Mouse (Mus musculus) stomach, postnatal 0 days (tissue): Measurements from ENCODE around the gene Grpr. TPM values are rescaled to one million over a fixed set of nuclear protein-coding genes. Genes with fewer than 3 reads are reported as not detected.

Experiments used
- ATAC-seq: fragments of 200-750 bp; cut with Nextera tagmentation; 2 replicates; pipeline ENCODE4 v1.8.0; 2017; ENCODE audit not compliant: low FRiP score, low TSS enrichment
- DNase-seq: peaks from one replicate; pipeline ENCODE4 v3.0.0-alpha.2; 2016; ENCODE audit warnings: low spot score
- H3K27ac ChIP-seq: fragments of 300-500 bp; sonication (generic); replicated peaks from 2 replicates; pipeline ENCODE4 v1.5.1; 2014; ENCODE audit warnings: mild to moderate bottlenecking, control low read depth
- H3K27me3 ChIP-seq: fragments of 300-500 bp; sonication (generic); 2 replicates; pipeline ENCODE4 v1.6.1; 2014; ENCODE audit warnings: low read length; ENCODE audit not compliant: control insufficient read depth, insufficient read depth
- H3K36me3 ChIP-seq: fragments of 300-500 bp; sonication (generic); 2 replicates; pipeline ENCODE4 v1.6.1; 2014; ENCODE audit warnings: low read length, mixed read lengths; ENCODE audit not compliant: control insufficient read depth, insufficient read depth
- H3K4me1 ChIP-seq: fragments of 300-500 bp; sonication (generic); replicated peaks from 2 replicates; pipeline ENCODE4 v1.6.1; 2014; ENCODE audit warnings: antibody characterized with exemption; ENCODE audit not compliant: control insufficient read depth, insufficient read depth
- H3K4me2 ChIP-seq: fragments of 300-500 bp; sonication (generic); replicated peaks from 2 replicates; pipeline ENCODE4 v1.6.1; 2014; ENCODE audit warnings: low read depth, mild to moderate bottlenecking, control low read depth, moderate library complexity
- H3K4me3 ChIP-seq: fragments of 300-500 bp; sonication (generic); 2 replicates; pipeline ENCODE4 v1.5.1; 2014; ENCODE audit warnings: low read depth, low read length, control low read depth
- H3K9ac ChIP-seq: fragments of 300-500 bp; sonication (generic); 2 replicates; pipeline ENCODE4 v1.6.1; 2014; ENCODE audit warnings: mild to moderate bottlenecking, low read length, control low read depth, mixed read lengths
- H3K9me3 ChIP-seq: fragments of 300-500 bp; sonication (generic); 2 replicates; pipeline ENCODE4 v1.6.1; 2016; ENCODE audit warnings: low read length; ENCODE audit not compliant: control insufficient read depth
- CTCF ChIP-seq: IDR thresholded peaks from 2 replicates; pipeline ENCODE4 v1.5.1; 2016; ENCODE audit warnings: antibody characterized with exemption, low read depth, mild to moderate bottlenecking, moderate library complexity
- EP300 ChIP-seq: optimal IDR thresholded peaks from 2 replicates; pipeline ENCODE3; 2016; ENCODE audit warnings: antibody characterized with exemption
- WGBS: fragments of 180-500 bp; shearing (Covaris S2); extraction: QIAGEN DNeasy Blood & Tissue Kit; methylation state at CpG from one replicate; pipeline ENCODE4 v1.1.7; 2014; 5-methylcytosine and 5-hydroxymethylcytosine counted together
- polyA plus RNA-seq: library from polyadenylated mRNA; unstranded; fragments of >200 nt; fragmentation: Nextera tagmentation; extraction: Ambion mirVana; gene quantifications from 2 replicates; pipeline ENCODE4 v1.2.1, GENCODE M21; 2015

Gene Grpr
- 0.46 and 0.59 TPM in 2 replicates for polyA plus RNA-seq

DNA sequence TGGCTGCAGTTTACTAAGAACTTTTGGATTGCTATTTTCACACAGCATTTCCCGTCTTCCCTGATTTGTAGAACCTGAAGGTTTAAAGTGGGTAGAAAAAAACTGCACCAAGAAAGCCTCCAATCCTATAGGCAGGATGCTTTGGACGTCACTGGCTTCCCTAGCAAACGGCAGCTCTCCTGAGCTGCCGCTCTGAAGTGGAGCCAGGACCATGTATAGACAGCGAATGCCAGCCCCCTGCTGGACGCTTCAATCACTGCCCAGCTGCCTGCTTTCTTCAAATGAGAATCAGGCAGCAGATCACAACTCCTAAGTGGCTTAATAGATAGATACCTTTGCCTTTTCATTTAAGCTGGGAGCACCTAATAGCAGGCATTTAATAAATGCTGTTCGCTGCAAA is at the start of gene Grpr:
Gene Grpr (minus strand): TSS at position 12 of the 400 bp plus-strand sequence.
- Histone ChIP-seq H3K36me3 (no peaks in the 10 kb centered on the region), H3K27me3 (no peaks in the 10 kb centered on the region), H3K9ac (no peak within 1 kb of the TSS), H3K4me1 (no peaks in the 10 kb centered on the region), H3K4me2 (no peak within 1 kb of the TSS), H3K4me3 (no peak within 1 kb of the TSS), H3K9me3 (no peaks in the 10 kb centered on the region), H3K27ac (no peak within 1 kb of the TSS)
- WGBS, result 14% methylated on average over 7 of the region's 7 CpGs
- ATAC-seq, result 0 out of 2 replicates have a peak, but pooled peaks have one; percentile 71
- TF ChIP-seq EP300 (no peak), CTCF (peak; percentile 74)
- peak; percentile 53 for DNase-seq

DNA sequence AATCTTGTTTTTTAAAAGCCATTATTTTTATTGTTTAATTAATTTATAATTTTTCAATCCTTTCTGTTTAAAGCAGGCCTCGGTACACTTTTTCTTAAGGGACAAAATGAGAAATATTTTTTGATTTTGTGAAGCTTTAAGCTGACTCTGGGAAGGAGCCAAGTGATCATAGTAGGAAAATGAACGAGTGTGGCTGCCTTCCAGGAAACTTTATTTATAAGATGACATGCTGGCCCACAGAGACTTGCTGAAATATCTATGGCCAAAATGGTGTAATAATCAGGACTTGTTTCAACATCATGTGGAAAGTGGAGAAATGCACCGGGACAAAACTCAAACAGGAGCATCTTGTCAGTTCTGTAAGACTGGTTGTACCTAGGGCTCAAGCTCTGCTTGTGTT is 11.0 kb upstream of the Grpr start:
- DNase-seq (no peak), ATAC-seq (no peak)
- no peaks in the 10 kb centered on the region for H3K4me1 ChIP-seq
- no peak overlapping the region for H3K27ac ChIP-seq
- H3K4me3 ChIP-seq, result no peak overlapping the region
- WGBS, result 44% methylated on average over 3 of the region's 3 CpGs
- no peaks in the 10 kb centered on the region for H3K27me3 ChIP-seq
- H3K9me3 ChIP-seq, result no peaks in the 10 kb centered on the region
- no peaks in the 10 kb centered on the region for H3K36me3 ChIP-seq
- H3K4me2 ChIP-seq, result no peak overlapping the region
- H3K9ac ChIP-seq, result no peak overlapping the region
- no peak for TF ChIP-seq EP300
- no peak for TF ChIP-seq CTCF

DNA sequence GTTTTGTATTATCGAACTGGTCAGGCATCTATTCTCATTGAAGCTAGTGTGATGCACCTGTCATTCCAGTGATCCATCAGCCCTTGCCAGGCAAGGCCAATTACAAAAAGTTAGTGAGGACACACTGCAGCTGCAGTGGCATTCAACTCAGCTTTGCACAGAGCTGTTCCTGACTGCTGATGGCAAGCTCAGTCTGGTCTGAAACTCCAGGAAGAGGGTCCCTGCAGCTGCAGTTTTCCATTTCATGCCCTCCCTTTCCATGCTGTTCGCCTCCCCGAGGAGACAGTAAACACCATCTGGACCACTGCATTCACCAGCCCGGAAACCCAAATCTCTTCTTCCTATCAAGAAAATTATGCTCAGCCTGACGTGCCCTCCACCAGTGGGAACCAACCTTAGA is 2.4 kb downstream of the Grpr start:
- 63% methylated on average over 5 of the region's 5 CpGs for WGBS
- Histone ChIP-seq H3K27me3 (no peaks in the 10 kb centered on the region), H3K9me3 (no peaks in the 10 kb centered on the region), H3K4me2 (no peak overlapping the region), H3K4me1 (no peaks in the 10 kb centered on the region), H3K27ac (no peak overlapping the region), H3K9ac (no peak overlapping the region), H3K36me3 (no peaks in the 10 kb centered on the region), H3K4me3 (no peak overlapping the region)
- DNase-seq (no peak), ATAC-seq (no peak)
- TF ChIP-seq CTCF (no peak), EP300 (no peak)

DNA sequence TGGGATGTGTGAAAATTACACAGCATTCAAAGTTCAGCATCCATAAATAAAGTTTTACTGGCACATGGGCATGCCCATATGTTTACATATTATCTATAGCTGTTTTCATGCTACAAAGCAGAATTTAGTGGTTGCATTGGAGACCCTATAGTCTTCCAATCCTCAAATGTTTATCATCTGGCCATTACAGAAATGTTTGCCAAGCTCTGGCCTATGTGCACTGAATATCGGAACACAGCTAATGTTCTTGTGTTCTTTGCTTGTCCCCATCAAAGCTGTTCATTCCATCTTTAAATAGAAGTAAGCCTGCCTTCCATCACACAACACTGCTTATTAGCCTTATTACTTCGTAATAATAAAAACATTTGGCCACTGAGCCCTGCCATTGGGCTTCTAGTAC is 16.6 kb downstream of the Grpr start:
- Histone ChIP-seq H3K9ac (no peak overlapping the region), H3K4me1 (no peaks in the 10 kb centered on the region), H3K36me3 (no peaks in the 10 kb centered on the region), H3K4me2 (no peak overlapping the region), H3K4me3 (no peak overlapping the region), H3K9me3 (no peaks in the 10 kb centered on the region), H3K27ac (no peak overlapping the region), H3K27me3 (no peaks in the 10 kb centered on the region)
- TF ChIP-seq CTCF (no peak), EP300 (no peak)
- 63% methylated on average over 2 of the region's 2 CpGs for WGBS
- DNase-seq (no peak), ATAC-seq (no peak)

DNA sequence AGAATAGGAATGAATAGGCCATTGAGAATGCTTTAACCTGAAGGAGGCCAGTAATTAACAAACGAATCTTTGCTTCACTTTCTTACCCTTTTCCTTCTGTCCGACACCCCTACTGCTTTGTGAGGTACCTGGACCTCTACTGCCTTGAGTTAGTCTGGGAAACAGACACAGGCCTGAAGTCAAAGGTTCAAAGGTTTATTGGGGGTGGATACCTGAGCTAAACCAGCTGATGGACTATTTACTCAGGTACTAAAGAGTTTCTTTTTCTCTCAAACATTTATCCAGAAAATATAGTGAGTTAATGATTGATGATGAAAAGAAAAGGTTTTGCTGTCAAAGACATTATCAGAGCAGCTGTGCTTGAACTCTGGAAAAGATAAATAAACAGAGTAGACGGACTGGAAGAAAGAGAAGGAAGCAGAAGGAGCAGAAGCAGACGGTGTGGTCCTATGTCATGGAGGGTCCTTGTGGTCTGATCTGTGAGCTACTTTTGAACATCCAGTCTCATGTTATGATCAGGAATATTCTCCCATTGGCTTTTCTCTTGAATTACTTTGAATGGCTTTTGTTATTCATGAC is 30.4 kb downstream of the Grpr start:
- no peak for ATAC-seq

DNA sequence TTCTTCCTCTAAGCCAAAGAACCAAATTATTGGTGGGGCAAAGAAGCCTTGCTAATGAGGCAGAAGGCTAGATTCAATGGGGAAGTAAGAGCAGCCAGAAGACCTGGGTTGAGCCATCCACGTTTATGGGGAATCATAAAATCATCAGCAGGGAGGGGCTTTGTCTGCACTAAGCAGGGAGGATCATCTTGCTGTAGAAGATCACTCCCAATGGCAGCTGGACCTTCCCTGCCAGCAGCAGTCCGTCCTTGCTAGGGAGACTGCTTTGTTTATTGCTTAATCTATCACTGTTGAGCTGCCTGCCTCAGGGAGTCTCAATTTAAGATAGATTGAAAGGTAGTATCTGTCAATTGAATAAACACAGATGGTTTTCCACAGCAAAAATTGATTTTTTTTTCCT is 37.7 kb downstream of the Grpr start:
- DNase-seq, result no peak
- no peak for TF ChIP-seq EP300
- no peak for TF ChIP-seq CTCF
- Histone ChIP-seq H3K4me2 (no peak overlapping the region), H3K9ac (no peak overlapping the region), H3K27ac (no peak overlapping the region), H3K4me3 (no peak overlapping the region), H3K9me3 (no peaks in the 10 kb centered on the region), H3K4me1 (no peaks in the 10 kb centered on the region), H3K27me3 (no peaks in the 10 kb centered on the region), H3K36me3 (no peaks in the 10 kb centered on the region)
- no peak for ATAC-seq
- WGBS, result 29% methylated on average over 2 of the region's 2 CpGs

More for the DNA sequence above, 30.4 kb downstream of the Grpr start:
- Histone ChIP-seq H3K36me3 (no peaks in the 10 kb centered on the region), H3K27ac (no peak overlapping the region), H3K9ac (no peak overlapping the region), H3K4me3 (no peak overlapping the region), H3K9me3 (no peaks in the 10 kb centered on the region), H3K4me1 (no peaks in the 10 kb centered on the region), H3K27me3 (no peaks in the 10 kb centered on the region), H3K4me2 (no peak overlapping the region)
- DNase-seq, result no peak
- TF ChIP-seq CTCF (no peak), EP300 (no peak)
- 41% methylated on average over 4 of the region's 4 CpGs for WGBS
